Mouse (Mus musculus): ENCODE measurements around the gene Slc9a9.

DNA sequence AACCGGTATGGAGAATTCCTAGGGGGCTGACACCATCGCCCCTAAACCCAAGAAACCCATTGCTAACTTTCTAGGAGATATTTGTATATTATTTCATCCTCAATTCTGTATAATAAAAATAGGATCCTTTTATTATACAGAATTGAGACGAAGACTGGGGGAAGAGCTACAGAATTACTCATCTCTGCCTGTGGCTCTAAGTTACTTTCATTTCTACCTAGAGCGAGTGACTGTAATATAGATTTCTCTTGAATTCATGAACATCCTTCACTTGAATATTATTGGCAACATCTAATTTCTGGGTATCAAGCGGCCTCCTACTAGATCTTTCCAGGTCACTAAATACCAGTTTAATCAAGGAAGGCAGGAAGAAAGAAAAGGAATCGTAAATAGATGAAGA lies 436.1 kb downstream of the Slc9a9 start:
- TF ChIP-seq CTCF (IDR thresholded peaks at IDR 0.05; ENCODE audit: control insufficient read depth, insufficient read depth, low read length) (no peak), POLR2A (IDR thresholded peaks at IDR 0.05; ENCODE audit: borderline replicate concordance, control insufficient read depth, low read depth, low read length) (no peak)

Measured in bone marrow, adult 2 months (tissue).